Mouse (Mus musculus) embryonic fibroblast, embryonic 13.5 days (primary cell): ENCODE data around the gene Mrm3. TPM values are rescaled to one million over a fixed set of nuclear protein-coding genes. Genes with fewer than 3 reads are reported as not detected.

Source experiments
- H3K27ac ChIP-seq: 2 replicates; pipeline ENCODE4 v1.5.1; 2012; ENCODE audit warnings: low read length, control low read depth, inconsistent platforms; ENCODE audit not compliant: insufficient read depth
- H3K4me1 ChIP-seq: 2 replicates; pipeline ENCODE4 v1.6.1; 2011; ENCODE audit warnings: low read length; ENCODE audit not compliant: control insufficient read depth, insufficient read depth
- H3K4me3 ChIP-seq: 2 replicates; pipeline ENCODE4 v1.5.1; 2011; ENCODE audit warnings: mild to moderate bottlenecking, control low read depth, low read length; ENCODE audit not compliant: insufficient read depth
- CTCF ChIP-seq: IDR thresholded peaks from 2 replicates; pipeline ENCODE4 v1.5.1; 2011; ENCODE audit warnings: mild to moderate bottlenecking, control low read depth, low read length, moderate library complexity, borderline replicate concordance; ENCODE audit not compliant: insufficient read depth
- POLR2A ChIP-seq: IDR thresholded peaks from 2 replicates; pipeline ENCODE4 v1.6.1; 2011; ENCODE audit warnings: low read depth, mild to moderate bottlenecking, control low read depth, low read length, moderate library complexity
- polyA plus RNA-seq: library from polyadenylated mRNA; stranded (reverse); fragments of >200 nt; gene quantifications from 2 replicates; pipeline ENCODE4 v1.2.4, GENCODE M21; 2011; ENCODE audit warnings: low read depth; ENCODE audit not compliant: missing spikeins, insufficient read length

Gene Mrm3
- polyA plus RNA-seq, 1 experiment = 6.1 TPM

DNA sequence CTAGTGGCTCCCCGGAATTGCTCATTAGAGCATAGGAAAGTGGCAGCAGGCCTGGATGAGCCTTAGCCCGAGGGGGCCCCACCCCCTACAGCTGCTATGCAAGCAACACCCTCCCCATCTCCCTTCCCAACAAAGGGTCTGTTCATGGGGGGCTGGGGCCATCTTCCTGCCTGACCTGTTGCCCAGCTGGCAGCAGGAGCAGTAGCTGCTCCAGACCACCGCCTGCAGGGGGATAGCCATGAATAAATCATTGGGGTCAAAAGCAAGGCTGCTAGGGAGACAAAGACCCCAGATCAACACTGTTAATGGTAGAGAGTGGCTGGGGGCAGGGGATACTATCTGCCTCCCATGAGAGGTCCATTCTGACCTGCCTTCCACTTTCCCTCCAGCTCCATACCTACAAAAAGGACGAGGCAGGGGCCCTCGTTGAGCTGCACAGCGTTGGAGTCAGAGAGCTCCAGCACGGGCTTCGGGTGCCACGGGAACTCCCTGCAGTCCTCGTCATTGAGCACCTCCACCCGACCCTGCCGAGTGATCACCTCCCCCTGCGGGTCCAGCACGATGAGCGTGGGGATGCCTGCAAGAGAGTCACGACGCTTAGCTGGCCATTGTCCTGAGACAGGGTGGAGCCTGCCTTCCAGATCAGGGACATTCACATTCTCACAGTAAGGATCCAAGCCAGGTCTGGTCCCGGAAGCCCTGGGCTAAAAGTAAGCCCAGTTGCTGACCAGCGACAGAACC is 19.3 kb downstream of the Mrm3 start:
- Histone ChIP-seq H3K27ac (no peak overlapping the region), H3K4me1 (no peaks in the 10 kb centered on the region)

DNA sequence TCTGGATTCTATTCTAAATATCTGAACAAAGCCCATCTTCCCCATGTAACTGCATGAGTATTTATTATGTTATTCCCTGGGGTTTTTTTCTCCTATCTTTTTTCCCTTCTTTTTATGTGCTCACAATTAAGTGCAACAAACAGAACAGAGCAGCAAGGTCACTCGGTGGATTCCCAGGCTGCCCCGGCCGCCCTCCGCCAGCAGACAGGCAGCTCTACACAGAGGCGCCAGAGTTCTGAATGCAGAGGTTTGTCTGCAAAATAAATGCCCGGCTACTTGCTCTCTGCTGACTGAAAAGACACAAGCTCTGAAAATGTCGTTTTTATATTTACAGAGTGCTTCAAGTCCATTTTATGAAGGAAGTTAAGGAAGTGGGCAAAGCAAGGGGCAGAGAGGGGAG is 24.0 kb downstream of the Mrm3 start:
- TF ChIP-seq CTCF (no peak), POLR2A (no peak)
- Histone ChIP-seq H3K27ac (no peak overlapping the region), H3K4me1 (no peaks in the 10 kb centered on the region), H3K4me3 (no peak overlapping the region)

More for the DNA sequence above, 19.3 kb downstream of the Mrm3 start:
- no peak overlapping the region for H3K4me3 ChIP-seq
- no peak for TF ChIP-seq CTCF
- no peak for TF ChIP-seq POLR2A

- TF ChIP-seq CTCF (no peak), POLR2A (no peak)
- H3K4me1 ChIP-seq = no peaks in the 10 kb centered on the region
- H3K27ac ChIP-seq = no peak overlapping the region
- no peak overlapping the region for H3K4me3 ChIP-seq
Measured at GRCm38 (mm10) chr11:76268001-76268459, 24.5 kb downstream of the Mrm3 start.

DNA sequence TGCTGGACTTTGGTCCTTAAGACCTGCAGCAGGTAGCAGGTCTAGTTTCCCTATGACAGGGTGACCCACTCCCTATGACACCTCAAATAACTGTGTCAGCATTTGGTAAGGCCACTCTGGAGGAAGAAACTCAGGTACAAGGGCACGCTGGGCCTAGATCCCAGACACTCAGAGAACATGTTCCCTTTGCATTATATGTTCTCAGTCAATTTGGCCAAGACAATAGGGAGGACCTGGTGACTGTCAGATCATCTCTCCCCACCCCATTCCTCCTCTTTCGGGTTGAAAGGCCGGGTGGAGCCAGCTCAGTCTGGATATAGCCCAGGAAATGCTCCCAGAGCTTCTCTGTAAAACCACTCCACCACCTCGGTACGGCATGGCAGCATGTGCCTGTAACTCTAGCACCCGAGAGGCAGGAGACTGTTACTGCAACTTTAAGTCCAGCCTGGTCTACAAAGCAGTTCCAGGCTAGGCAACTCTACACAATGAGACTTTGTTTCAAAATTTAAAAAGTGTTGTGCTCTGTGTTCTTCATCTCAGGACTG is 25.1 kb downstream of the Mrm3 start:
- H3K27ac ChIP-seq = no peak overlapping the region
- TF ChIP-seq POLR2A (no peak), CTCF (no peak)
- no peak overlapping the region for H3K4me3 ChIP-seq
- no peaks in the 10 kb centered on the region for H3K4me1 ChIP-seq

GRCm38 (mm10) chr11:76272440-76272839 is 28.9 kb downstream of the Mrm3 start:
- no peak overlapping the region for H3K4me3 ChIP-seq
- no peaks in the 10 kb centered on the region for H3K4me1 ChIP-seq
- no peak for TF ChIP-seq CTCF
- no peak for TF ChIP-seq POLR2A
- no peak overlapping the region for H3K27ac ChIP-seq

GRCm38 (mm10) chr11:76278960-76279852 is 35.7 kb downstream of the Mrm3 start:
- Histone ChIP-seq H3K27ac (0 out of 2 replicates have a peak overlapping the region, but pooled peaks have one; percentile 1), H3K4me1 (peaks cover 3% of the 10 kb centered on the region), H3K4me3 (no peak overlapping the region)
- TF ChIP-seq CTCF (no peak), POLR2A (no peak)

- Histone ChIP-seq H3K4me1 (peaks cover 10% of the 10 kb centered on the region), H3K4me3 (no peak overlapping the region), H3K27ac (no peak overlapping the region)
- no peak for TF ChIP-seq POLR2A
- TF ChIP-seq CTCF = no peak
Measured at GRCm38 (mm10) chr11:76279971-76280370, 36.5 kb downstream of the Mrm3 start.

DNA sequence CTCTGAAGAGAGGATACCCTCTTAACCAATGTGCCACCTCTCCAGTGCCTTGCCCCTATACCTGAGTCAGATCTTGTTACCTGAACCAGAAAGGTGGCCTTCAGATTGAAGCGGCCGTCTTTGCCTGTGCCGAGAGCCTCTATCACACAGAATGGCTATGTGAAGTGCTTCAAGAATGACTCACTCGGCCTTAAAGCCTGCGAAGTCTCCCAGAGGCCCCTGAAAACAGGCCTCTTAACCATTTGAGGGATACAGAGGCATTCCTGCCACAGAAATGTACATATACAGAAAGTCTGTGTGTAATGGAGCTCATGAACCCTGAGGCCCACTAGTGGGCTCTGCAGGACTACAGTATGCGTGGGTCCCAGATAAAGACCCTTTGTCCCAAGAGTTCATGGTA is 40.3 kb downstream of the Mrm3 start:
- H3K4me1 ChIP-seq = peaks cover 28% of the 10 kb centered on the region

GRCm38 (mm10) chr11:76285431-76286075 is 42.0 kb downstream of the Mrm3 start:
- Histone ChIP-seq H3K4me1 (peaks cover 31% of the 10 kb centered on the region), H3K27ac (peak overlapping the region; percentile 92), H3K4me3 (no peak overlapping the region)
- no peak for TF ChIP-seq CTCF
- no peak for TF ChIP-seq POLR2A

More for the DNA sequence above, 40.3 kb downstream of the Mrm3 start:
- H3K4me3 ChIP-seq = no peak overlapping the region
- peak overlapping the region; percentile 87 for H3K27ac ChIP-seq
- TF ChIP-seq POLR2A (no peak), CTCF (no peak)
